Mouse (Mus musculus) Patski (cell line): Measurements from ENCODE around the gene Cpn1. TPM values are rescaled to one million over a fixed set of nuclear protein-coding genes. Genes with fewer than 3 reads are reported as not detected.

ENCODE experiments used
- ATAC-seq: fragments of 100-300 bp; one replicate; pipeline ENCODE4 v1.8.0; 2021
- CTCF ChIA-PET: fragments of 350-600 bp; sonication (Branson Sonifier 250); formaldehyde crosslinking; loops from one replicate; lab custom pipeline; 2022; ENCODE audit warnings: inconsistent platforms; lab: Charles Lee
- POLR2A ChIA-PET: fragments of 350-600 bp; sonication (Branson Sonifier 250); formaldehyde crosslinking; loops from one replicate; lab custom pipeline; 2022; ENCODE audit warnings: antibody characterized with exemption, inconsistent platforms; lab: Charles Lee
- DNase-seq: peaks from one replicate; pipeline ENCODE4 v3.0.0-alpha.2; 2011; ENCODE audit warnings: low read depth, low spot score
- H3K27me3 ChIP-seq: fragments of 371-371 bp; one replicate; pipeline ENCODE4 v1.5.1; 2021
- CTCF ChIP-seq: fragments of 100-300 bp; IDR thresholded peaks from one replicate; pipeline ENCODE4 v1.5.1; 2021
- in situ Hi-C: fragments of 300-500 bp; cut with MboI; formaldehyde crosslinking; loops from 3 replicates; pipeline ENCODE4 v1.11.1; 2018; ENCODE audit warnings: low pct_unique_long_range_greater_than_20kb, mixed read lengths
- polyA plus RNA-seq: library from polyadenylated mRNA; unstranded; gene quantifications from one replicate; pipeline ENCODE4 v1.2.3, GENCODE M21; 2021

Cpn1 gene
- polyA plus RNA-seq, 1 experiment from 2014 or later, result 0.30 TPM

DNA sequence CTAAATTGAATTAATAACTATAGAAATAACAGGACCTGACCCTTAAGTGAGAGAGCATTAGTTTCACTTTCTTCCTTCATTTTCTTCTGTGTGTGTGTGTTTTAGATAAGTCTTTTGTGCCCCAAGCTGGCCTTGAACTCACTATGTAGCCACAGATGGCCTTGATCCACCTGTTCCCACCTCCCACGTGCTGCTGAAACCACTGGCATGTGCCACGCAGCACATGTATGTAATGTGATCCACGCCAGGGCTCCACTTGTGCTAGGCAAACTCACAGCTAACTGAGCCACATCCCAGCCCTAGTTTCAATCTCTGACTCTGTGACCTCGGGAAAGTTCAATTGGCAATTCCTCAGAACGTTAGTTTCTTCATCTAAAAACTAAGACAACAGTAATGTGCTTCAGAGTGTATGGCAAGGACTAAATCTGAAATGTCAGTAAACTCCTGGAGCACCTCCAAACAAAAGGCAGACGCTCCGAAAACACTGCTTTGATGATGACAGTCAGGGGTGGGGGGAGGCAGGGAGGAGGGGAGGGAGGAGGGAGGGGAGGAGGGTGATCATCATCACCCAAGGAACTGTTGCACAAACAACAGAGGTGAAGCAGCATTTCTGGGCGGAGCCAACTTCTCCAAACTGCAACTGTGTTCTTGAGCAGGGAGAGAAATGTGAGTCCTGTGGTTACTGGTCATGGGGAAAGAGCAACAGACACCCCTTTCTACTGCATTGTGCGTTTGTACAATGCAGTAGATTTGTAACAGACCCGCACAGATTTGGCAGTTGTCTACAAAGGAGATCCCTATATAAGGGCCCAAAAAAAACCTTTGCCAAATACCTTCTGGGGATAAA, 60.0 kb downstream of the Cpn1 start:
- H3K27me3 ChIP-seq, result no peaks in the 10 kb centered on the region
- ChIA-PET POLR2A (no interaction called here), CTCF (no interaction called here)
- ATAC-seq (no peak), DNase-seq (no peak)
- no peak for TF ChIP-seq CTCF
- in situ Hi-C loops, result no loop called here

DNA sequence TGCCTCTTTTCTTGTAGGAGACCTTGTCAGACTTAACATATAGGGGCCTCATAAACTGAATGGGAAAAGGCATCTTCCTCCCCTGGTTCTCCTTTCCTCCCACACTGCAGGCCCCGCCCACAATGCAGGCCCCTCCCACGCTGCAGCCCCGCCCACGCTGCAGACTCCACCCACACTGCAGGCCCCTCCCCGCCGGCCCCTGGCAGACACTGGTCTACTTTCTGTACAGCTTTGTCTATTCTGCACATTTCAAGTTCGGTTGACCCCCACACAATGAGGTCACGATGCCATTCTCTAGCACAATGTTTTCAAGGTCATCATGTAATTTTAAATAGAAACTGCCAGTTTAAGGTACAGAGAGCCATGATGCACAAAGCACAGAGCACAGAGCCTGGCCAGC, 62.0 kb downstream of the Cpn1 start:
- in situ Hi-C loops, result no loop called here
- DNase-seq (no peak), ATAC-seq (no peak)
- CTCF ChIA-PET, result interaction anchor here (1.3 to 1.5 kb wide), 2 partner anchors 13 to 43 kb away, joined by 3 to 4 read pairs; no protein-coding TSS in a partner anchor
- no peak for TF ChIP-seq CTCF
- POLR2A ChIA-PET, result no interaction called here
- H3K27me3 ChIP-seq, result no peaks in the 10 kb centered on the region

DNA sequence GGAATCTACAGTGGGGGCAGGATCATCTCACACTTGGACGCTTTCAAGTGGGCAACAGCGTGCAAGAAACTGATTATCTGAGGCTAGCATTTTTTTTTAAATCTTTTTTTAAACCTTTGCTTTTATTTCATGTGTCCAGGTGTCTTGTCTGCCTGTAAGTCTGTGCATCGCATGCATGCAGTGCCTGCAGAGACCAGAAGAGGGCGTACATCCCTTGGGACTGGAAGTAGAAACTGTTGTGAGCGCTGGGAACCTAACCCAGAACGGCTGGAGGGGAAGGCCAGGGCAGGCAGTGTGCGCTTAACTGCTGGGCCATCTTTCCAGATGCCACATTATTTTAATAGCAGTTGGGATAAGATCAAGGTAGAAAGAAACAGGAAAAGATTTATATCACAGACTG, 63.4 kb downstream of the Cpn1 start:
- no peak for TF ChIP-seq CTCF
- in situ Hi-C loops, result no loop called here
- DNase-seq (no peak), ATAC-seq (no peak)
- H3K27me3 ChIP-seq, result no peaks in the 10 kb centered on the region
- ChIA-PET POLR2A (interaction anchor here (0.5 kb wide), 1 partner anchor 26 kb away, joined by 4 read pairs; no protein-coding TSS in a partner anchor), CTCF (interaction anchor here (1.3 to 1.4 kb wide), 2 partner anchors 15 to 91 kb away, joined by 3 to 4 read pairs; no protein-coding TSS in a partner anchor)

DNA sequence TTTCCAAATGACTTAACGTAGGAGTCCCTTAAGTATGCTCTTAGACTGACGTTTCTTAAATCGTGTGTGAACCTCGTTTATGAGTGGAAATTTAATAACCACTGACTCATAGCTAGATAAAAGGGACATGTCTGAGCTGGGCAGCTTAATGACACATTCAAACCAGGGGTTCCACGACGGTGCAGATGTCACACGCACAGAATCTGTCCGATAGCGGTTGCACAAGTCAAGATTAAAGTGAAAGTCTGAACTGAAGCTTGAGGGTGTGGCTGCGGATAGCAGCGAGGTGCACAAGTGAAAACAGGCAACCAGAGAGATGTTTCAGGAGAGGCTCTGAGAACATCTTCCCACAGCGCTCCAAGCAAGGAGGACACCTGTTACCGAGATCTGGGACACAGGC, 64.9 kb downstream of the Cpn1 start:
- no peak for ATAC-seq
- in situ Hi-C loops, result no loop called here
- POLR2A ChIA-PET, result no interaction called here
- CTCF ChIA-PET, result interaction anchor here (1.3 to 1.4 kb wide), 2 partner anchors 16 to 89 kb away, joined by 3 to 4 read pairs; no protein-coding TSS in a partner anchor
- no peak for TF ChIP-seq CTCF
- DNase-seq, result no peak
- no peaks in the 10 kb centered on the region for H3K27me3 ChIP-seq

DNA sequence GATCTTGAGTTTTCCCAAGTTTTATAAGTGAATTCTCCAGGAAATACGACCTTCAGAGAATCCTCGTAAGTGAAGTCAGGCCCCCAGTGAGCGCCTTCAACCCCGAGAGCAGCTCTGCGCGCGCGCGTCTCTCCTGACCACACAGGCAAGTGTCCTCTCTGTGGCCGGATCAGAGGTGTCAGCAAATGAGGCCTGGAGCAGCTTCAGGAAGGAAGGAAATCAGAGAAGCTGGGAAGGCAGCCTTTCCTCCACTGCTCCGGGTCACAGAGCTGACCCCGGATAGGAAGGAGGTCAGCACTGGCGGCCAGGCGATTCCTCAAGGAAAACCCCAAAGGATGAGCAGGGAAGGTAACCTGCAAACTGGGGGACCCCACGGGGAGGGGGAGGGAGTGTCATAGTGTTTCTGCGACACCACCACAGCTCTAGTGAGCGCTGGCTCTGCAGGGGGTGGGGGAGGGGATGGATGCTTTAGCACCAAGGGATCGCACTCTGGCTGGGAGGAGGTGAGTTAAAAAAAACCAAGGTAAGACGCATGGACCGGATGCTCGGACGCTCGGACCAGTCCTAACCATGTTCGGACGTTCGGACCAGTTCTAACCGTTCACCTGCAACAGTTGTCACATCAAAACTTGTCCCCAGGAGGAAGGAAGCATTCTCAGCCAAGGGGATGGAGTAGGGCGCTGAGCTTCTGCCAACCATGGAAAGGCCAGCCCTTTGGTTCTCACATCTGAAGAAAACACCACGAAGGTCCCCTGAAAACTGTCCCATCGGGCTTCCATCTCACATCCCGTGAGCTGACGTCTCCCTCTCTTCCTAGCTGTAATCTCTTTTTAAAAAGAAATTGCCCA, 65.7 kb downstream of the Cpn1 start:
- TF ChIP-seq CTCF, result no peak
- in situ Hi-C loops, result no loop called here
- H3K27me3 ChIP-seq, result no peaks in the 10 kb centered on the region
- POLR2A ChIA-PET, result interaction anchor here (0.6 kb wide), 1 partner anchor 32 kb away, joined by 4 read pairs; no protein-coding TSS in a partner anchor
- ATAC-seq, result no peak
- no peak for DNase-seq
- CTCF ChIA-PET, result interaction anchor here (1.0 kb wide), 1 partner anchor 15 kb away, joined by 3 read pairs; no protein-coding TSS in a partner anchor

DNA sequence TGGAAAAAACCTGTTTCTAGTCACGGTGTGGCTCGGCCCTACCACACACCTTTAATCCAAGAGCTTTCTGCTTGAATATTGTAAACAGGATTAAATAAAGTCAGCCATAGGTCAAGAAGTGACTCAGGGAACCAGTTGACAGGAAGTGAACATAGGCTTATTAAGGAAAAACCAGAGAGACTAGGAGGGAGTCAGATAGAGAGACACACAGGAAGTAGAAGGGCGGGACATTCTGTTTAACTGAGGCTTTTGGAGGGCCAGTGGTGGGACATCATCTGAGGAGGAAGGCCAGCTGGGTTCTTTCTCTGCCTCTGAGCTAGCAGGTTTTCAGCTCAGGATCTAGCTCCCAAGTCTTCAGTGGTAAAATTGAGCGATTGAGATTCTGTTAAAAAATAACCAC, 66.5 kb downstream of the Cpn1 start:
- H3K27me3 ChIP-seq, result no peaks in the 10 kb centered on the region
- CTCF ChIA-PET, result interaction anchor here (1.0 kb wide), 1 partner anchor 14 kb away, joined by 3 read pairs; no protein-coding TSS in a partner anchor
- ATAC-seq (no peak), DNase-seq (no peak)
- in situ Hi-C loops, result no loop called here
- POLR2A ChIA-PET, result no interaction called here
- TF ChIP-seq CTCF, result no peak

DNA sequence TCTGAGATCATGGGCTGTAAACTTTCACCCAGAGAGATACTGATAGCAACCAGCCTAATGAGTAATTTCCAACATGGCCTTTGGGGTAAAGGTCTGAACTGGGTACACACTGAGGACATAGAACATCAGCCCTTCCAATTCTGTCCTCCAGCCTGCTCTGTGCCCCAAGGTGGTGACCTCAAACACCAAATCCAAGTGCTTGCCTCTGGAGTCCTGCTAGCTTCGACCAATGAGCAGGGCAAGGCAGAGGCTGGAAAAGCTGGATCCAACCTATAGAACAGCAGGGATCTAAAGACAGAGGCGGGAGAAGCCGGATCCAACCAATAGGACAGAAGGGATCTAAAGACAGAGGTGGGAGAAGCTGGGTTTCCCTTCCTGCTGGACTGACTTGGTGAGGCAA, 67.5 kb downstream of the Cpn1 start:
- DNase-seq (no peak), ATAC-seq (no peak)
- H3K27me3 ChIP-seq, result no peaks in the 10 kb centered on the region
- TF ChIP-seq CTCF, result no peak
- in situ Hi-C loops, result no loop called here
- CTCF ChIA-PET, result no interaction called here
- POLR2A ChIA-PET, result no interaction called here

DNA sequence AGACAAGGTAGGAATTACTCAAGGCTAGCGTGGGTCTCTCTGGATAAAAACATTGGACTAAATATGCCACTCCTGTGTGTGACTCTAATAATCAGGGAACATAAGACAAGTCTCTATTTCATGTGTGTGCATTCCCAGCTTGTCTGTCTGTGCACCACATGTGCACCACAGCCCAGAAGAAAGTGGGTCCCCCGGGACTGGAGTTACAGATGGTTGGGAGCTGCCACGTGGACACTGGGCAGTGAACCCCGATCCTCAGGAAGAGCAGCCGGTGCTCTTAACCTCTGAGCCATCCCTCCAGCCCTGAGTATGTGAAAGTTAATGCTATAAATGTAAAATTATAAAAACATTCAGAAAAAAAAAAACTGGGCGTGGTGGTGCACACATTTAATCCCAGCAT, 68.6 kb downstream of the Cpn1 start:
- DNase-seq (no peak), ATAC-seq (no peak)
- POLR2A ChIA-PET, result no interaction called here
- CTCF ChIA-PET, result interaction anchor here (1.2 to 1.6 kb wide), 2 partner anchors 10 to 17 kb away, joined by 4 to 6 read pairs; no protein-coding TSS in a partner anchor
- in situ Hi-C loops, result no loop called here
- no peaks in the 10 kb centered on the region for H3K27me3 ChIP-seq
- TF ChIP-seq CTCF, result no peak

DNA sequence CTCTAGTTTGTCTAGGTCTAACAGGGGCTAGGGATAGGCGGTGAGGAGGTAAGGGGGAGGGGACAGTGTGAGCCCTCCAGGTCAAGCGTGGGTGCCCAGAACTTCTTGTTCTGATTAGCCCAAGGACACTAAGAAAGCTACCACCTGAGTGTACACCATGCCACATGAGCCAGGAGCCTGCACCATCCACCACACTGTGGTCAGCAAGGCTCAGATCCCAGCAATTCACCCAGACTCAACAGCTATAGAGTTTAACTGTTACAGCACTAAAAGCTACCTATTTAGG, 69.0 kb downstream of the Cpn1 start:
- ATAC-seq, result no peak
- DNase-seq, result no peak
- H3K27me3 ChIP-seq, result no peaks in the 10 kb centered on the region
- POLR2A ChIA-PET, result no interaction called here
- TF ChIP-seq CTCF, result no peak
- in situ Hi-C loops, result no loop called here
- CTCF ChIA-PET, result interaction anchor here (1.2 to 1.6 kb wide), 2 partner anchors 9 to 17 kb away, joined by 4 to 6 read pairs; no protein-coding TSS in a partner anchor

DNA sequence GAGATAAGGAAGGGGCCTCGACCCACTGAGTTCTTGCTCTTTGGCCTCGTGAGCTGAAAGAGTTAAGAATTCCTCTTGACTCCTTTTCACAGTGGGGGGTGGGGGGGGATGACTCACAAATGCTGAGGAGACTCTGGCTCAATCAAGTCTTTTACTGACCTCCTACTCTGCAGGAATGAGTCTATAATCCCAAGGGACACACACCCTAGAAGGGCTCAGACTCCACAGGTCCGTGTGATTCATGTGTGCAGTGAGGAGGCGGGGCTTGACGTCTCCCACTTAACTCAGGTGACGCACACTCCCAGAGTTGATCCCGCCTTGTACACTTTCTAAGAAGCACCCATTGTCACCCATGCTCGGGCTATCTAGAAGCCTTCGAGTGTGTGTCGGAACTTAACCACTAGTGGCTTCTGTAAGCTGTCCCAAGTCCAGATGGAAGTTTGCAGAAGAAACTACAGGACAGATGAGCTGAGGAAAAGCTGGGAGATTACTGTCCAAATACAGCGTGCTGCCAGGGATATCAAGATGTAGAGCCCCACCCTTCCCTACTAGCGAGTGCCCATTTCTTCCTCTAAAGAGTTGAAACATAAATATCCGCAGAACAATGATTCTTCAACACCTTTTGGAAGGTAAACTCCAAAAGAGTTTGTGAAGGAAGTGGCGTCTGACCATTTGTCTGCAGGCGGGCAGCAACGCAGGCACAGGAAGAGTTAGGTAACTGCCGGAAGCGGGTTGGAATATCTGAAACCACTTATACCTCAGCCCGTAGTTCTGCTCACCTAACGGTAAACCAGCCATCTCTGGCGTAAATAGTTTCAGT, 69.6 kb downstream of the Cpn1 start:
- peak; percentile 83 for ATAC-seq

More for the DNA sequence above, 69.6 kb downstream of the Cpn1 start:
- ChIA-PET CTCF (interaction anchor here (1.2 to 1.6 kb wide), 2 partner anchors 9 to 18 kb away, joined by 4 to 6 read pairs; no protein-coding TSS in a partner anchor), POLR2A (no interaction called here)
- H3K27me3 ChIP-seq, result no peaks in the 10 kb centered on the region
- in situ Hi-C loops, result no loop called here
- peak; percentile 83 for DNase-seq
- TF ChIP-seq CTCF, result no peak
